Mouse (Mus musculus) small intestine, adult 2 months (tissue): ENCODE data around the gene Arnt2. TPM values are rescaled to one million over a fixed set of nuclear protein-coding genes. Genes with fewer than 3 reads are reported as not detected.

Source experiments
- H3K27ac ChIP-seq: fragments of 200-500 bp; 2 replicates; pipeline ENCODE4 v1.5.1; 2012; ENCODE audit warnings: low read depth, low read length, control low read depth, inconsistent platforms; ENCODE audit not compliant: insufficient read depth
- H3K27me3 ChIP-seq: fragments of 200-500 bp; 2 replicates; pipeline ENCODE4 v1.6.1; 2012; ENCODE audit warnings: mild to moderate bottlenecking, moderate library complexity, low read length, inconsistent platforms; ENCODE audit not compliant: control insufficient read depth, insufficient read depth
- H3K36me3 ChIP-seq: fragments of 200-500 bp; 2 replicates; pipeline ENCODE4 v1.6.1; 2012; ENCODE audit warnings: mild to moderate bottlenecking, low read length, control low read depth, inconsistent platforms; ENCODE audit not compliant: control insufficient read depth, insufficient read depth
- H3K4me1 ChIP-seq: fragments of 200-500 bp; 2 replicates; pipeline ENCODE4 v1.6.1; 2012; ENCODE audit warnings: low read length, inconsistent platforms, mixed read lengths; ENCODE audit not compliant: control insufficient read depth, insufficient read depth, insufficient read length
- H3K4me3 ChIP-seq: fragments of 200-500 bp; 2 replicates; pipeline ENCODE4 v1.5.1; 2012; ENCODE audit warnings: low read depth, mild to moderate bottlenecking, control low read depth, inconsistent platforms, low read length, moderate library complexity
- CTCF ChIP-seq: fragments of 200-500 bp; IDR thresholded peaks from 2 replicates; pipeline ENCODE4 v1.5.1; 2012; ENCODE audit warnings: low read depth, mild to moderate bottlenecking, control low read depth, inconsistent platforms, low read length, moderate library complexity, mixed read lengths; ENCODE audit not compliant: insufficient replicate concordance, insufficient read length; ENCODE audit errors: extremely low read depth
- POLR2A ChIP-seq: fragments of 200-500 bp; IDR thresholded peaks from 2 replicates; pipeline ENCODE4 v1.6.1; 2012; ENCODE audit warnings: low read depth, mild to moderate bottlenecking, control low read depth, inconsistent platforms, low read length, moderate library complexity
- WGBS: fragments of 180-500 bp; shearing (Covaris S2); methylation state at CpG from one replicate; pipeline ENCODE4 v1.1.7; 2018; 5-methylcytosine and 5-hydroxymethylcytosine counted together
- polyA plus RNA-seq: library from polyadenylated mRNA; depleted of rRNA; stranded (reverse); fragments of >200 nt; gene quantifications from 2 replicates; pipeline ENCODE4 v1.2.3, GENCODE M21; 2012

Gene Arnt2
- polyA plus RNA-seq, 1 experiment, result 3.2 TPM

GRCm38 (mm10) chr7:84335766-84336579 lies 74.0 kb downstream of the Arnt2 start:
- Histone ChIP-seq H3K27me3 (no peaks in the 10 kb centered on the region), H3K36me3 (no peaks in the 10 kb centered on the region), H3K4me1 (peaks cover 3% of the 10 kb centered on the region; the same call in 1 of the 2 replicates), H3K4me3 (no peak overlapping the region), H3K27ac (no peak overlapping the region)
- WGBS, result 59% methylated on average over 6 of the region's 6 CpGs
- TF ChIP-seq POLR2A (no peak), CTCF (no peak)

DNA sequence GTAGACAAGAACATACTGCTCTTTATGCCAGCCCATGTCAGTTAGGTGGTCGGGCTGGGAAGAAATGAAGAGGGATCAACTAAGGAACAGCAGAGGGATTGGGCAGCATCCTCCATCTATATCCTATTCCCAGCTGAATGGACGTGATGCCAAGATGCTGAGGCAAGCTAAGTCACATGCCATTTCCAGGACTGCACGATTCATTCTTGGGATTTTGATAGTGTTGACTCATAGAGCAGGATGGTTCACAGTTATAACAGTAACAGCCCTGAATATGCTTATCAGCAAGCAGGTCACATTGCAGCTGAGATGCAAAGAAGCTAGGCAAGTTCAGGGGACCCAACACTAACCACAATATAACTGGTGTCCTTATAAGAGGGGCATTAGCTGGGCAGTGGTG lies 76.0 kb downstream of the Arnt2 start:
- no peak overlapping the region for H3K4me3 ChIP-seq
- no peaks in the 10 kb centered on the region for H3K27me3 ChIP-seq
- WGBS, result 74% methylated on average over 3 of the region's 3 CpGs
- no peaks in the 10 kb centered on the region for H3K4me1 ChIP-seq
- H3K27ac ChIP-seq, result no peak overlapping the region
- TF ChIP-seq POLR2A (no peak), CTCF (no peak)
- no peaks in the 10 kb centered on the region for H3K36me3 ChIP-seq

- H3K27ac ChIP-seq, result no peak overlapping the region
- TF ChIP-seq POLR2A (no peak), CTCF (no peak)
- no peaks in the 10 kb centered on the region for H3K36me3 ChIP-seq
- H3K27me3 ChIP-seq, result no peaks in the 10 kb centered on the region
- 56% methylated on average over 11 of the region's 11 CpGs for WGBS
- H3K4me1 ChIP-seq, result no peaks in the 10 kb centered on the region
- no peak overlapping the region for H3K4me3 ChIP-seq
These were observed 77.4 kb downstream of the Arnt2 start for GRCm38 (mm10) chr7:84332295-84333168.

DNA sequence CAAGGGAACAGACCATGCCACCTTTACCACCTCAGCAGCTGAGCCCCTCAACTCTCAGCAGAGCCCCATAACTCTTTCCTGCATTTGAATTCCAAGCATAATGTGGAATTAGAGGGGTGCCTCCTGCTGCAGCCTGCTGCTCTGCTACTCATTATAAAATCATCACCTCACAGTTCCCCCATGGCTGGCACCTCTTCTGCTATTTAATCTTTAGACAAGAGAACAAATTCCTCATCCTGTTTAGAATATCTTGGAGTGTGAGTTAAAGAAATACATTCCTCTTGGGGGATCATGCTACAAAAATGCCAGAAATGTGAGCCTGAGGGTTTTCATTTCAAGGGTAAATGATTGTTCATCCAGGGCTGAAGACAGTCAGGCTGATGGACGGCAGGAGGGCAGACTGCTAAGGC lies 80.8 kb downstream of the Arnt2 start:
- Histone ChIP-seq H3K27ac (no peak overlapping the region), H3K4me1 (no peaks in the 10 kb centered on the region), H3K27me3 (no peaks in the 10 kb centered on the region), H3K36me3 (no peaks in the 10 kb centered on the region), H3K4me3 (no peak overlapping the region)
- TF ChIP-seq CTCF, result no peak
- no peak for TF ChIP-seq POLR2A
- WGBS, result 59% methylated on average over 1 of the region's 1 CpGs

- Histone ChIP-seq H3K36me3 (no peaks in the 10 kb centered on the region), H3K27ac (no peak overlapping the region), H3K4me3 (no peak overlapping the region), H3K4me1 (no peaks in the 10 kb centered on the region), H3K27me3 (no peaks in the 10 kb centered on the region)
- WGBS, result 54% methylated on average over 1 of the region's 1 CpGs
- no peak for TF ChIP-seq POLR2A
- no peak for TF ChIP-seq CTCF
These were observed 81.2 kb downstream of the Arnt2 start for GRCm38 (mm10) chr7:84328770-84329169.

- no peaks in the 10 kb centered on the region for H3K27me3 ChIP-seq
- H3K36me3 ChIP-seq, result no peaks in the 10 kb centered on the region
- H3K4me3 ChIP-seq, result no peak overlapping the region
- no peak overlapping the region for H3K27ac ChIP-seq
- 61% methylated on average over 2 of the region's 2 CpGs for whole genome bisulfite sequencing
- H3K4me1 ChIP-seq, result no peaks in the 10 kb centered on the region
- no peak for TF ChIP-seq POLR2A
- no peak for TF ChIP-seq CTCF
These were observed 84.2 kb downstream of the Arnt2 start for GRCm38 (mm10) chr7:84325570-84326328.
